Mouse (Mus musculus): ENCODE data around the gene Gm19426. TPM values are rescaled to one million over a fixed set of nuclear protein-coding genes. Genes with fewer than 3 reads are reported as not detected.

The Gm19426 gene
- polyA plus RNA-seq (2015; fragmentation: Nextera tagmentation; extraction: Ambion mirVana) = 13.2 and 13.7 TPM in 2 replicates

DNA sequence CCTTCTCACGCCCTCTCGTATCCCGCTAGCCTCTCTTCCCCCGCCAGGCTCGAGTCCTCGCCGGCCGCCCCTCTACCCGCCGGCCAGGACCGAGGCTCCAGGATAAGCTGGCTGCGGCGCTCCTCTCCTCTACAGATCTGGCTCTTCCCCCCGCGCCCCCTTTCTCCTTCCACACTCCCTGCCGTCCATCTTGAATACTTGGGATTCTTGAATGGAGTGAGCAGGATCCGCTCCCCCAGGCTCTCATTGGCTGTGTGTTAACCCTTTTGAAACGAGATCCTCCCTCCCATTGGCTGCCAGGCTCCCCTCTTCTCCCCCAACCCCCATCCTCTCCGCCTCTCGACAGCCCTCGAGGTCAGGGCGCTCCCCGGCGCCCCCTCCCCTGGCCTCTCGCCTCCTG, at the start of gene Gm19426:
Gene Gm19426 (minus strand): TSS at position 95 of the 400 bp plus-strand sequence.
- Histone ChIP-seq H3K4me1 (peaks cover 47% of the 10 kb centered on the region), H3K4me2 (peak within 1 kb of the TSS; percentile 75), H3K4me3 (replicated peaks) (peak within 1 kb of the TSS; percentile 96), H3K27ac (peak within 1 kb of the TSS; percentile 100), H3K27me3 (no peaks in the 10 kb centered on the region), H3K9ac (peak within 1 kb of the TSS; percentile 99), H3K36me3 (peaks cover 17% of the 10 kb centered on the region), H3K9me3 (replicated peaks) (no peaks in the 10 kb centered on the region)
- WGBS = under 1% methylated on average over 25 of the region's 25 CpGs
- peak; percentile 89 for ATAC-seq (replicated peaks; ENCODE audit: low FRiP score)

DNA sequence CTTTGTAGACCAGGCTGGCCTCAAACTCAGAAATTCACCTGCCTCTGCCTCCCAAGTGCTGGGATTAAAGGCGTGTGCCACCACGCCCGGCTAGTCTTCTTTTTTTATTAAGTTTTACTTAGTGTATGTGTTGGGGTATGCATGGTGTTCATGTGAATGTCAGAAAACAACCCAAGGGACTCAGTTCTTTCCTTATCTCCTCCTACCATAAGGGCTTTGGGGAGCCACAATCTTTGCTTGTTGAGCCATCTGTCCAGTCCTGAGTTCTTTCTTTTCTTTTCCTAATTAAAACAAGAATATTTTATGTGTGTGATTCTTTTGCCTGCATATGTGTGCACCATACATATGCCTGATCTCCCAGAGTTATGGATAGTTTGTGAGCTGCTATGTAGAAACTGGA, 49.7 kb upstream of the Gm19426 start:
- no peaks in the 10 kb centered on the region for H3K36me3 ChIP-seq

DNA sequence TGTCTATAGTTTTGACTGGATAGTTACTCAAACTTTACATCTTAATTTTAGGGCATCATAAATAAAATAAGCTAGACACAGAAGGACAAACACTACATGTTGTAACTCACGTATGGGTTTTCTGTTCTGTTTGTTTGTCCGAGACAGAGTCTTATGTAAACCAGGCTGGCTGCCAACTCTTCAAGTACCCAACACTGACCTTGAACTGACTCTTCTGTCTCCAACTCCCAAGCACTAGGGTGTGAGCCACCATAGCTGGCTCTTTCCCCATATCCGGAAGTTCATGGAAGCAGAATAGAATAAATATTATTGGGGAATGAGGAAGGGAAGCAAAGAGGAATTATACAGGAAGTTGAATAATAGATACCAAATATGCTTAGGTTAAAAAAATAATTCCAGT, 49.1 kb upstream of the Gm19426 start:
- WGBS = 61% methylated on average over 3 of the region's 3 CpGs
- no peak overlapping the region for H3K4me3 ChIP-seq (replicated peaks)
- H3K9ac ChIP-seq = no peak overlapping the region
- H3K27me3 ChIP-seq = no peaks in the 10 kb centered on the region
- H3K9me3 ChIP-seq (replicated peaks) = no peaks in the 10 kb centered on the region
- no peaks in the 10 kb centered on the region for H3K36me3 ChIP-seq
- no peak overlapping the region for H3K27ac ChIP-seq
- ATAC-seq (replicated peaks; ENCODE audit: low FRiP score) = no peak
- H3K4me1 ChIP-seq = no peaks in the 10 kb centered on the region
- no peak overlapping the region for H3K4me2 ChIP-seq

More for the DNA sequence above, 49.7 kb upstream of the Gm19426 start:
- H3K4me1 ChIP-seq = peaks cover 4% of the 10 kb centered on the region; the same call in 1 of the 2 replicates
- 90% methylated on average over 3 of the region's 3 CpGs for WGBS
- no peak overlapping the region for H3K4me3 ChIP-seq (replicated peaks)
- ATAC-seq (replicated peaks; ENCODE audit: low FRiP score) = no peak
- no peaks in the 10 kb centered on the region for H3K9me3 ChIP-seq (replicated peaks)
- no peak overlapping the region for H3K4me2 ChIP-seq
- H3K27me3 ChIP-seq = no peaks in the 10 kb centered on the region
- H3K9ac ChIP-seq = no peak overlapping the region
- no peak overlapping the region for H3K27ac ChIP-seq

DNA sequence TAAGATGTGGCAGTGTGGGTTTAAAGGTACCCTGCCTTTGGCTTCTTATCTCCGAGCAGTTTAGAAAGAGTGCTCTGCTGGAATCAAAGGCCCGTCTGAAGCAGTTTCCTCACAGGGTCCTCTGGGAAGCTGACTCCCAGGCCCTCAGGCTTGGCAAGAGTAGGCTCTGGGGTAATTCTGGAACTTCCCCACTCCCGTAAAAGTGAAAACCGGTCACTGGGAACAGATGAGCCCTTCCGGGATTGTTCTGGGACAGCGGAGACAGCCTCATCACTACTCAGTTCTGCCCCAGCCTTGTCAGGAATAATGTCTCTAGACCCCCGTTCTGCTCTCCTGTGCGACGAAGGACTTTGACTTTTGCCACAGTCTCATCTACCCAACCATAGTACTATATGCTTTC, 47.0 kb upstream of the Gm19426 start:
- Histone ChIP-seq H3K4me3 (replicated peaks) (no peak overlapping the region), H3K27me3 (no peaks in the 10 kb centered on the region), H3K9me3 (replicated peaks) (no peaks in the 10 kb centered on the region), H3K9ac (no peak overlapping the region), H3K27ac (no peak overlapping the region), H3K4me1 (no peaks in the 10 kb centered on the region), H3K4me2 (no peak overlapping the region), H3K36me3 (no peaks in the 10 kb centered on the region)
- no peak for ATAC-seq (replicated peaks; ENCODE audit: low FRiP score)
- WGBS = 46% methylated on average over 9 of the region's 9 CpGs

DNA sequence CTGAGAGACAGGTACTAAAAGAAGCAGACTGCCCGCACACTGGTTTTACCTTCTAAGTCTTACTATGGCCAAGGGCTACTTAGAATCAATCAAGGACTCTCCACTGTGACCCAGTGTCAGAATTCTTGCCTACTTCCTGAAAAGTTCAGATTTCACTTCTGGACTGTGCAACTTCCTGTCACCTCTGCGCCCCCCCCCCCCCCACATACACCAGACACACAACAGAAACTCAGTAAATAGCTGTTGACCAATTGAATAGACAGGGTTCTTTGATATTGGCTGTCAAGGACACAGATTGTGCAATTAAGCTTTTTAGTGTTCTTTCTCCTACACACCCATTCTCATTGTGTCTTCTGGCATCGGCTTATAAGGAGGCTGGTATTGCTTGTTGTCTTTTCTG, 44.9 kb upstream of the Gm19426 start:
- H3K4me2 ChIP-seq = no peak overlapping the region
- no peaks in the 10 kb centered on the region for H3K27me3 ChIP-seq
- no peak overlapping the region for H3K4me3 ChIP-seq (replicated peaks)
- H3K4me1 ChIP-seq = 0 out of 2 replicates have a peak, but pooled peaks cover 2% of the 10 kb centered on the region
- WGBS = 69% methylated on average over 3 of the region's 3 CpGs
- H3K9me3 ChIP-seq (replicated peaks) = no peaks in the 10 kb centered on the region
- no peaks in the 10 kb centered on the region for H3K36me3 ChIP-seq
- H3K9ac ChIP-seq = no peak overlapping the region
- no peak overlapping the region for H3K27ac ChIP-seq
- ATAC-seq (replicated peaks; ENCODE audit: low FRiP score) = no peak

DNA sequence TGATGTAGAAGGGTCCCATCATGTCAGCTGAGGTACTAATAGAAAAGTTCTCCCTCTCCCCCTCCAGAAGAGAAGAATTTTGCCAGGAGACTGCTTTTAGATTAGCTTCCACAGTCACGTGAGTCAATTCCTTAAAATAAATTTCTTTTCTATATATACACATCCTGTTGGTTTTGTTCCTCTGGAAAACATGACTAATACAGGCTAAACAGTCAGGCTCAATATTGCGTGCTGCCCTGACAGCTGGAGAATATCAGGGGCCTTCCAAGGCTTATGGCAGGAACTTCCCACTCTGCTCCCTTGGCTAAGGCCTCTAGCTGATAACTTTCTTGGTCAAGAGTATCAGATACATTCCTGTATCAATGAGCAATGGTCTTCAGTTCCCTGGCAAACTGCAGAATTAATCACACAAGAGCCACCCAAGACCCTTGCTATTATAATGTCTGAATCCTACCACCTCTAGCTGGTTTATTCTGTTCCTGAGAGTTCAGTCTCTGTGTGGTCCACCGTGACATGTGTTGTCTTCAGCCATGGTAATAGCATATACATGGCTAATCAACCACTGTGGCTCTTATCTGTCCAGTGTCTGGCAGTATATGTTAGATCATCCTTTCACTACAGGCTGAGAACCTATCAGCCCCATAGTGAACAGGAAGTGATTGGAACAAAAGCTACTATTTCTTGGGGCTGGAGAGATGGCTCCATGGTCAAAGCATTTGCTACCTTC, 40.5 kb upstream of the Gm19426 start:
- peak; percentile 56; the same call in 1 of the 2 replicates for ATAC-seq (replicated peaks; ENCODE audit: low FRiP score)
- WGBS = 55% methylated on average over 3 of the region's 3 CpGs
- H3K9me3 ChIP-seq (replicated peaks) = no peaks in the 10 kb centered on the region
- no peak overlapping the region for H3K4me3 ChIP-seq (replicated peaks)
- 0 out of 2 replicates have a peak, but pooled peaks cover 2% of the 10 kb centered on the region for H3K4me1 ChIP-seq
- H3K27me3 ChIP-seq = no peaks in the 10 kb centered on the region
- no peak overlapping the region for H3K9ac ChIP-seq
- H3K4me2 ChIP-seq = no peak overlapping the region
- H3K36me3 ChIP-seq = no peaks in the 10 kb centered on the region
- peak overlapping the region; percentile 41; the same call in 1 of the 2 replicates for H3K27ac ChIP-seq

DNA sequence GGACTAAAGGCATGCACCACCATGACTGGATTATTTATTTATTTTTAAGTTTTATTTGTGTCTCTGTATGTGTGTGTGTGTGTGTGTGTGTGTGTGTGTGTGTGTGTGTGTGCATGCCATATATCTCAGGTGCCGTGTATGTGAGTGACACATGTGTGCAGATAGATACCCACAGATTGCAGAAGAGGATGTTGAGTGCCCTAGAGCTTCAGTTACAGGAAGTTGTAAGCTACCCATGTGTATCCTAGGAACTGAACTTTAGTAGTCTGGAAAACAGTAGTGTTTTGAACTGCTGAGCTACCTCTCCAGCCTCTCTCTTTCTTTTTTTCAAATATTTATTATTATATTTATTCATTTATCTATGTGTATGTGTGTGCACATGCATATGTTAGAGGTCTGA, 39.9 kb upstream of the Gm19426 start:
- Histone ChIP-seq H3K4me2 (no peak overlapping the region), H3K9ac (no peak overlapping the region), H3K4me1 (0 out of 2 replicates have a peak, but pooled peaks cover 2% of the 10 kb centered on the region), H3K9me3 (replicated peaks) (no peaks in the 10 kb centered on the region), H3K27me3 (no peaks in the 10 kb centered on the region), H3K36me3 (no peaks in the 10 kb centered on the region), H3K27ac (no peak overlapping the region), H3K4me3 (replicated peaks) (no peak overlapping the region)
- no peak for ATAC-seq (replicated peaks; ENCODE audit: low FRiP score)
- 82% methylated on average over 1 of the region's 1 CpGs for WGBS

DNA sequence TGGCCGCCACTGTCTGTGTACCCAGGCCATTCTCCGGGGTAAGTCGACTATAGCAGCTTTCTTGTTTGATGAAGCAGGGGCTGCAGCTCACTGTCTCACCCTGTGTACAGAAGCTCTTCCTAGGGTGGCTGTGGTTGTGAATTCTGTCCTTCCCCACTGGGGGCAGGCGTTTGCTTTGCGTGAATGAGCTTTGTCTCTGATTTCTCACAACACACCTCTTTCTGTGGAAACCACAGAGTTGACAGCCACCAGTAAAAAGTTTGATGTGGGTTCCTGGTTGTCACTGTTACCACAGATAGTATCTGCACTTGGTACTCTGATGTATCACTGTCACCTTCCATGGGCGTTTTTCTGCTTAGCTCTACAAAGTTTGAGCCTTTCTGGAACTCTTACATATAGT, 35.8 kb upstream of the Gm19426 start:
- Histone ChIP-seq H3K36me3 (no peaks in the 10 kb centered on the region), H3K27ac (no peak overlapping the region), H3K27me3 (no peaks in the 10 kb centered on the region), H3K9ac (no peak overlapping the region), H3K4me1 (peaks cover 14% of the 10 kb centered on the region), H3K9me3 (replicated peaks) (no peaks in the 10 kb centered on the region), H3K4me3 (replicated peaks) (no peak overlapping the region), H3K4me2 (no peak overlapping the region)
- WGBS = 64% methylated on average over 6 of the region's 6 CpGs
- ATAC-seq (replicated peaks; ENCODE audit: low FRiP score) = no peak

DNA sequence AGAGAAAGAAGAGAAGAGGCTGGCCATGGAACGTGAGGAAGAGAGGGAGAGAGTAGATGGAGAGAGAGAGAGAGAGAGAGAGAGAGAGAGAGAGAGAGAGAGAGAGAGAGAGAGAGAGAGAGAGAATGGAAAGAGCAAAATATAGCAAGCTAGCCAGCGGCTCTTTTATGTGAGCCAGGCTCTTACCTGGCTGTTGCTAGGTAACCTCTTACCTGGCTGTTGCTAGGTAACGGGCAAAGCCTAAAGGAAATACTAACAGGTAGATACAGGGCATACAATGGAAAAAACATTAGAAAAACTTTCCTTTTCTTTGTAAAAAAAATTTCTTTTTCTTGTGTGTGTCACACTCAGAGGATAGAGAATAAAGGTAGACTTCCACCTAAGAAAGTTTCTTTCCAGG, 34.3 kb upstream of the Gm19426 start:
- Histone ChIP-seq H3K9ac (no peak overlapping the region), H3K4me1 (peaks cover 22% of the 10 kb centered on the region), H3K27ac (no peak overlapping the region), H3K9me3 (replicated peaks) (no peaks in the 10 kb centered on the region), H3K36me3 (no peaks in the 10 kb centered on the region), H3K4me2 (no peak overlapping the region), H3K4me3 (replicated peaks) (no peak overlapping the region), H3K27me3 (no peaks in the 10 kb centered on the region)
- ATAC-seq (replicated peaks; ENCODE audit: low FRiP score) = no peak
- 67% methylated on average over 3 of the region's 3 CpGs for WGBS

DNA sequence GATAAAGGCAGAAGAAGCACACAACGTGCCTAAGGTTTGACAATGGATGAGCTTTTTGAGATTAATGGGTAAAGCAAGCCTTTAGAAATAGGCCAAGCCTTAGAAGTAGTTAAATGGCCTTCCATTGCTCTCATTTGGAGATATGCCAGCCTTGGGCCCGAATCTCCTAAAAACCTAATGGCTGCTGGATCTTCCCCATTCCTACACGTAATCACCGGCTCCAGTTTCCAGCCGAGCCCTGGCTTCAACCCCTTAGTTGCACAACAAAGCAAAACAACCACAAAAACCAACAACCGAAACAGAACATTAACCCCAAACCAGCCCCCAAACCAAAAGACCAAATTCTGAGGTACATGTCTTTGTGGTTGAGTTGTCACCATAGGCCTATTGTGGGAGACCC, 32.2 kb upstream of the Gm19426 start:
- H3K9me3 ChIP-seq (replicated peaks) = no peaks in the 10 kb centered on the region
- no peak for ATAC-seq (replicated peaks; ENCODE audit: low FRiP score)
- H3K36me3 ChIP-seq = no peaks in the 10 kb centered on the region
- 70% methylated on average over 6 of the region's 6 CpGs for WGBS
- H3K27me3 ChIP-seq = no peaks in the 10 kb centered on the region
- peak overlapping the region; percentile 63 for H3K4me2 ChIP-seq
- H3K4me1 ChIP-seq = peaks cover 22% of the 10 kb centered on the region
- peak overlapping the region; percentile 88 for H3K27ac ChIP-seq
- no peak overlapping the region for H3K9ac ChIP-seq
- no peak overlapping the region for H3K4me3 ChIP-seq (replicated peaks)

DNA sequence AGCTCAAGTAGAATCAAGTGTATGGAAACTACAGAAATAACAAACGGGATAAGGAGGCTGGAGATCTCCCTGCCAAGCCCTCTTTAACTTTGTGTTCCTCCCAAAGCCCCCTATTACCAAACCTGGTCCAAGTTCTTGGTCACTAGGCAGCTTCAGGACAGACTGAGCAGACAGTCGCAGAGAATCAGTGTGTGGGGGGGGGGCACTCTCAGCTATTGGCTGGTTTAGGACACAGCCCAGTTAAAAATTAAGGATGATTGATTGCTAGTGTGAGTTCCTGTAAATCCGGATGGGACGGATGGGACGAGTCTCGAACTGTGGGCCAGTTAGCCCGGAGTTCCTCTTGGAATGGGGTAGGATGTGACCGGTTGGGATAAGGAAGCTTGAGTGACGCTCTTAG, 31.8 kb upstream of the Gm19426 start, which contains the start of gene Serping1:
Gene Serping1 (minus strand): TSS at position 204 of the 400 bp plus-strand sequence.
- Histone ChIP-seq H3K4me3 (replicated peaks) (peak within 1 kb of the TSS; percentile 44), H3K27me3 (no peaks in the 10 kb centered on the region), H3K27ac (peak within 1 kb of the TSS; percentile 88), H3K9me3 (replicated peaks) (no peaks in the 10 kb centered on the region), H3K36me3 (no peaks in the 10 kb centered on the region), H3K4me2 (peak within 1 kb of the TSS; percentile 63), H3K4me1 (peaks cover 22% of the 10 kb centered on the region), H3K9ac (peak within 1 kb of the TSS; percentile 32; the same call in 1 of the 2 replicates)
- WGBS = 37% methylated on average over 9 of the region's 9 CpGs
- peak; percentile 59 for ATAC-seq (replicated peaks; ENCODE audit: low FRiP score)

DNA sequence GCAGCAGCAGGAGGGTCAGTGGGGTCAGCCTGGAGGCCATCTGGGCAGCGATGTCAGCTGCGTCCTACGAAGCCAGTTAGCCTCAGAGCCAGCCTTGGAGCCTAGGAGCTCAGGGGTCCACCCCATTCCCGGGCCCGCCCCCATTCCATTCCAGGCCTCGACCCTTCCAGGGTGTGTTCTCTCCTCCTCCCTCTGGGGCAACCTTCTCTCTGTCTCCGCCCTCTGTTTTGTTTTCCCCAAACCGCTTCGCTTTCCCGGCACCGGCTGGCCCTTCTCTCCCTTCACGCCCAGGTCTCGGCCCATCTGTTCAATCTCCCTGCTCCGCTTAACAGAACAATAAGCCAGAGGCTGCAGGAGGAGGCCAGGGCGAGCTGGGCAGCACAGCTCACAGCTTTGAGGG, 31.3 kb upstream of the Gm19426 start:
- H3K4me2 ChIP-seq = peak overlapping the region; percentile 63
- peak overlapping the region; percentile 44 for H3K4me3 ChIP-seq (replicated peaks)
- peak; percentile 96 for ATAC-seq (replicated peaks; ENCODE audit: low FRiP score)
- peak overlapping the region; percentile 88 for H3K27ac ChIP-seq
- peak overlapping the region; percentile 32; the same call in 1 of the 2 replicates for H3K9ac ChIP-seq
- H3K9me3 ChIP-seq (replicated peaks) = no peaks in the 10 kb centered on the region
- H3K27me3 ChIP-seq = no peaks in the 10 kb centered on the region
- no peaks in the 10 kb centered on the region for H3K36me3 ChIP-seq
- peaks cover 22% of the 10 kb centered on the region for H3K4me1 ChIP-seq
- 3% methylated on average over 14 of the region's 15 CpGs for WGBS

Measured in kidney, embryonic 15.5 days (tissue).